Mouse (Mus musculus): ENCODE measurements around the gene Actr5. TPM values are rescaled to one million over a fixed set of nuclear protein-coding genes. Genes with fewer than 3 reads are reported as not detected.
A peak's percentile ranks its signal among the peaks of the same experiment; 100 is the strongest.

The Actr5 gene
- polyA plus RNA-seq, 1 experiment from 2014 or later = 15.8 TPM

DNA sequence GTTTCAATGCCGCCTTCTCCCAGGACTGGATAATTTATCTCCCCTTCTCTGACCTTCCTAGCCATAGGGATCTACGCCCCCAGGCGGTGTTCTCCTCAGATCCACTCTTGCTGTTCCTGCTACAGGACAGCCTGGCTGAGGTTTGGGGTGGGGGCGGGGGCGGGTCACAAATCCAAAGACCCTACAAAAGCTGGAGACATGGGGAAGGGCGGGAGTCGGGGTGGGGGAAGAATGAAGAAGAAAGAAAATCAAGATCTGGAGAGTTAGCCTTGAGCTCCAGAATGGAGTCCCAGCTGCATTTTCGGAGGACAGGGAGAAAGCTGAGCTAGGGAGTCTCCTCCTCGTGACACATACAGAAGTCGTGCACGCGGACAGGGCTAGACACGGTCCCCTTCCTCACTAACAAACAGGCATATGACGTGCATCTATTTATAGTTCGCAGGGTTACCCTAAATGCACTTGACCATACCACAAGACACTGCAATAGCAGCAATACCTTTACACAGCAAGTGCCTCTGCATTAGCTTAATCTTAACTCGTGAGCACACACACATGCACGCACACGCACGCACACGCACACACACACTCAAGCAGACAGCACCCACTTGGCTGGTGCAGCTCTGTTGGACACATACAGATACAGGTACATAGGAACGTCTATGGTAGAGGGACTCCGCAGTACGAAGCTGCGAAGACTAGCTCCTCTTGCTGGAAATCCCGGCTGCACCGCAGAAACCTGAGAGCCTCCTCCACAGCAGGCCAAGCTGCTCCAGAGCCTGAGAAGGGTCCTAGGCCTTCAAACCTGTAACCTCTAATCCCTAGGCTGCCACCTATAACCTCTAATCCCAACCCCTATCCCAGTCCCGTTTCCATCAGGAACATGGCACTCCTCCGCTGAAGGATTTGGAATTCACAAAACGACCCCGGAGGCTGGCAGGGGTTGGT, 12.7 kb upstream of the Actr5 start:
- no peaks in the 10 kb centered on the region for H3K36me3 ChIP-seq (ENCODE audit: control insufficient read depth, insufficient read depth, low read length)
- no peak overlapping the region for H3K4me2 ChIP-seq
- no peak overlapping the region for H3K9ac ChIP-seq (ENCODE audit: low read depth, low read length)
- H3K4me3 ChIP-seq (ENCODE audit: low read depth, low read length) = no peak overlapping the region
- H3K4me1 ChIP-seq (replicated peaks; ENCODE audit: control insufficient read depth, insufficient read depth, low read length) = peaks cover 11% of the 10 kb centered on the region
- WGBS = 11% methylated on average over 30 of the region's 30 CpGs
- H3K27ac ChIP-seq (ENCODE audit: low read depth, low read length) = no peak overlapping the region
- DNase-seq (ENCODE audit: low spot score) (peak; percentile 57), ATAC-seq (replicated peaks; ENCODE audit: low FRiP score) (no peak)
- H3K9me3 ChIP-seq (ENCODE audit: control insufficient read depth, low read length) = no peaks in the 10 kb centered on the region
- peaks cover 100% of the 10 kb centered on the region for H3K27me3 ChIP-seq (replicated peaks; ENCODE audit: control insufficient read depth, insufficient read depth, low read length)

DNA sequence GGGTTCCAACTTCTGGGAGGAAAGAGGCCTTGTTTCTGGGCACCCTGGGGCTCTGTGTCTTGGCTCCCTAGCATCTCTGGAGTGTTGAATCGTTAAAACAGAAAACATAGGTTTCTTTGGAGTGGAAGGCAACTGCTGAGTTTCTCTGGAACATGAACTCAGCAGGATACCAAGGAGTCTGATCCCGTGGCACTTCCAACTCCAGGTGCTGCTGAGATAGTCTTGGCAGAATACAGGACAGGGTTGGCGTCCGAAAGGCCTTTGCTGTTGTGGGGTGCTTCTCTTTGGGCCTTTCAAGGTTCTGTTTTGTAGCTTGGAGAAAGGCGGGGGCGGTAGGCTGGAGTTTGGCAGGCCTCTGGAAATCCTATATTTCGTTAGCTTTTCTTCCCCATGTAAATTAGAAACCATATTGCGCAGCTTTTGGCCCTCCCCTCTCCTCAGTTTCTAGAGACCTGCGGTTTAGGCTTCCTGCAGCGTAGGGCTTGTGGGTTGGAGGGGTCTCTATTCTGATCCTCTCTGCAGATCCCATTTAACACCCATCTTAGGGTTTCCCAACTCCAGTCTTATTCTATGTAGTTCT, 11.9 kb upstream of the Actr5 start:
- Histone ChIP-seq H3K4me1 (replicated peaks; ENCODE audit: control insufficient read depth, insufficient read depth, low read length) (peaks cover 8% of the 10 kb centered on the region; the same call in 1 of the 2 replicates), H3K4me2 (no peak overlapping the region), H3K27me3 (replicated peaks; ENCODE audit: control insufficient read depth, insufficient read depth, low read length) (peaks cover 100% of the 10 kb centered on the region), H3K4me3 (ENCODE audit: low read depth, low read length) (no peak overlapping the region), H3K36me3 (ENCODE audit: control insufficient read depth, insufficient read depth, low read length) (no peaks in the 10 kb centered on the region), H3K9ac (ENCODE audit: low read depth, low read length) (no peak overlapping the region), H3K27ac (ENCODE audit: low read depth, low read length) (no peak overlapping the region), H3K9me3 (ENCODE audit: control insufficient read depth, low read length) (no peaks in the 10 kb centered on the region)
- DNase-seq (ENCODE audit: low spot score) (no peak), ATAC-seq (replicated peaks; ENCODE audit: low FRiP score) (no peak)
- 11% methylated on average over 10 of the region's 10 CpGs for WGBS

DNA sequence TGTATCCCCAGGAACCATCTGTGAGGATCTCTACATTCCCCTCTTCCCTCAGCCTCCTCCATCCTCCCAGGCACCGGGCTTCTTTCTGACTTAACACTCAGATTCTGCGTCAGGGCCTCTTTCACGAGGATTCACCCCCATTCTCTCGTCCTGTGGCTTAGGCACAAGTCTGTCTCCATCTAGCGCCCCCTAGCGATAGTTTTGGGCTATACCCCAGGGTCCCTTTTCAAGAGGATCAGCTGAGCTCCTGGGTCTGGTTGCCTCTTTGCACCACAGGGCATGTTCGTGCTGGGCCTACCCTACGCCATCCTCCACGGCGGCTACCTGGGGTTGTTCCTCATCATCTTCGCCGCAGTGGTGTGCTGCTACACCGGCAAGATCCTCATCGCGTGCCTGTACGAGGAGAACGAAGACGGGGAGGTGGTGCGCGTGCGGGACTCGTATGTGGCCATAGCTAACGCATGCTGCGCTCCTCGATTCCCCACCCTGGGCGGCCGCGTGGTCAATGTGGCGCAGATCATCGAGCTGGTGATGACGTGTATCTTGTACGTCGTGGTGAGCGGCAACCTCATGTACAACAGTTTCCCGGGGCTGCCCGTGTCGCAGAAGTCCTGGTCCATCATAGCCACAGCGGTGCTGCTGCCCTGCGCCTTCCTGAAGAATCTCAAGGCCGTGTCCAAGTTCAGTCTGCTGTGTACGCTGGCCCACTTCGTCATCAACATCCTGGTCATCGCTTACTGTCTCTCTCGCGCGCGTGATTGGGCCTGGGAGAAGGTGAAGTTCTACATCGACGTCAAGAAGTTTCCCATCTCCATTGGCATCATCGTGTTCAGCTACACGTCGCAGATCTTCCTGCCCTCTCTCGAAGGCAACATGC, 10.9 kb upstream of the Actr5 start:
- Histone ChIP-seq H3K9me3 (ENCODE audit: control insufficient read depth, low read length) (no peaks in the 10 kb centered on the region), H3K27ac (ENCODE audit: low read depth, low read length) (no peak overlapping the region), H3K4me2 (no peak overlapping the region), H3K4me3 (ENCODE audit: low read depth, low read length) (no peak overlapping the region), H3K9ac (ENCODE audit: low read depth, low read length) (no peak overlapping the region), H3K36me3 (ENCODE audit: control insufficient read depth, insufficient read depth, low read length) (no peaks in the 10 kb centered on the region), H3K27me3 (replicated peaks; ENCODE audit: control insufficient read depth, insufficient read depth, low read length) (peaks cover 99% of the 10 kb centered on the region), H3K4me1 (replicated peaks; ENCODE audit: control insufficient read depth, insufficient read depth, low read length) (peaks cover 8% of the 10 kb centered on the region; the same call in 1 of the 2 replicates)
- peak; percentile 66 for DNase-seq (ENCODE audit: low spot score)
- 0 out of 2 replicates have a peak, but pooled peaks have one; percentile 26 for ATAC-seq (replicated peaks; ENCODE audit: low FRiP score)
- WGBS = 8% methylated on average over 53 of the region's 53 CpGs

DNA sequence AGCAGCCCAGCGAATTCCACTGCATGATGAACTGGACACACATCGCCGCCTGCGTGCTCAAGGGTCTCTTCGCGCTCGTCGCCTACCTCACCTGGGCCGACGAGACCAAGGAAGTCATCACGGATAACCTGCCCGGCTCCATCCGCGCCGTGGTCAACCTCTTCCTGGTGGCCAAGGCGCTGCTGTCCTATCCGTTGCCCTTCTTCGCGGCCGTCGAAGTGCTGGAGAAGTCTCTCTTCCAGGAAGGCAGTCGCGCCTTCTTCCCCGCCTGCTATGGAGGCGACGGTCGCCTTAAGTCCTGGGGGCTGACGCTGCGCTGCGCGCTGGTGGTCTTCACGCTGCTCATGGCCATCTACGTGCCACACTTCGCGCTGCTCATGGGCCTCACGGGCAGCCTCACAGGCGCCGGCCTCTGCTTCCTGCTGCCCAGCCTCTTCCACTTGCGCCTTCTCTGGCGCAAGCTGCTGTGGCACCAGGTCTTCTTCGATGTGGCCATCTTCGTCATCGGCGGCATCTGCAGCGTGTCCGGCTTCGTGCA, 10.2 kb upstream of the Actr5 start:
- 0 out of 2 replicates have a peak overlapping the region, but pooled peaks have one; percentile 17 for H3K4me3 ChIP-seq (ENCODE audit: low read depth, low read length)
- ATAC-seq (replicated peaks; ENCODE audit: low FRiP score) = no peak
- H3K27me3 ChIP-seq (replicated peaks; ENCODE audit: control insufficient read depth, insufficient read depth, low read length) = peaks cover 99% of the 10 kb centered on the region
- no peak for DNase-seq (ENCODE audit: low spot score)
- H3K4me2 ChIP-seq = no peak overlapping the region; the same call in 1 of the 2 replicates
- peaks cover 8% of the 10 kb centered on the region; the same call in 1 of the 2 replicates for H3K4me1 ChIP-seq (replicated peaks; ENCODE audit: control insufficient read depth, insufficient read depth, low read length)
- no peaks in the 10 kb centered on the region for H3K36me3 ChIP-seq (ENCODE audit: control insufficient read depth, insufficient read depth, low read length)
- WGBS = 6% methylated on average over 47 of the region's 47 CpGs
- H3K9ac ChIP-seq (ENCODE audit: low read depth, low read length) = no peak overlapping the region
- no peaks in the 10 kb centered on the region for H3K9me3 ChIP-seq (ENCODE audit: control insufficient read depth, low read length)
- no peak overlapping the region for H3K27ac ChIP-seq (ENCODE audit: low read depth, low read length)

DNA sequence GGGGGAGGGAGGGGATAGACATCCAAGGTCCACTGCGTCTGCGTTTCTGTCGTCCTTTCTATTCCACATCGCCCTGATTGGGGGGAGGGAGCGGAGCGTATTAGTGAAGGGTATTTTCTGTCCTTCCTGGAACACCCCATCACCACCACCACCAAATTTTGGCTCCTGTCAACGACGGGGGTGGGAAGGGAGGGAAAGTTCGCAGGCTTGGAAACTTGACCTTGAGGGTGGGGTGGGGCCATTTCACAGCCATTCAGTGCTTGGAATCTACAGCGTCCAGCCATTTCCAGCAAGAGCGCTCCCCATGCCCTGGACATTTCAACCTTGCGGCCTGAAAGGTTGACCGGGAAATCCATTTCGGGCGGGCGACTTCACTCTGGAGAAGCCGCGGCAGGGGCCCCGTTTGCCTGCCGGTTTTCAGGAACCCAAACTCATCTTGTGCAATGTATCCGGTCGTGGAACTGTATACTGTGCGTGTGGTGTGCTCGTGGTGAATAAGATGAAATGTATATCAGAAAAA, 9.5 kb upstream of the Actr5 start:
- no peak overlapping the region; the same call in 1 of the 2 replicates for H3K4me2 ChIP-seq
- H3K27me3 ChIP-seq (replicated peaks; ENCODE audit: control insufficient read depth, insufficient read depth, low read length) = peaks cover 98% of the 10 kb centered on the region
- no peak overlapping the region for H3K9ac ChIP-seq (ENCODE audit: low read depth, low read length)
- DNase-seq (ENCODE audit: low spot score) (no peak), ATAC-seq (replicated peaks; ENCODE audit: low FRiP score) (no peak)
- peaks cover 8% of the 10 kb centered on the region; the same call in 1 of the 2 replicates for H3K4me1 ChIP-seq (replicated peaks; ENCODE audit: control insufficient read depth, insufficient read depth, low read length)
- H3K4me3 ChIP-seq (ENCODE audit: low read depth, low read length) = 0 out of 2 replicates have a peak overlapping the region, but pooled peaks have one; percentile 7
- no peaks in the 10 kb centered on the region for H3K9me3 ChIP-seq (ENCODE audit: control insufficient read depth, low read length)
- no peak overlapping the region for H3K27ac ChIP-seq (ENCODE audit: low read depth, low read length)
- 3% methylated on average over 24 of the region's 24 CpGs for WGBS
- no peaks in the 10 kb centered on the region for H3K36me3 ChIP-seq (ENCODE audit: control insufficient read depth, insufficient read depth, low read length)

DNA sequence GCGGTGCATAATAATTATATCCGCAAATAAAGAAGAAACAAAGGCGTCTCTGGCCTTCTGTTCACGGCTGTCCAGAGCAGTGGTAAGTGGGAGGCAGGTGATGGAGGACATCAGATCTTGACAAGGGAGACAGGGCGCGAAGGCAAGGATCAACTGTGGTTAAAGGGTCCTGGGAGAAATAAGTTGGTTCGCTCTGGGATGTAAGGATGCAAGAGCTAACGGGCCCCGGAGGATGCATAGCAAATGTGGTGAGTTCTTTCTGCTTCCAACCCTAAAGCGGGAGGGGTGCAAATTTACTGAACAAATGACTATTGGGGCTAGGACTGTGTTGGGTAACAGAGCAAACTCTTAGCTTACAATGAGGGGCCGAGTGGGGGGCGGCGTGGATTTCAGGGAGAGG, 9.0 kb upstream of the Actr5 start:
- no peak overlapping the region for H3K9ac ChIP-seq (ENCODE audit: low read depth, low read length)
- peaks cover 93% of the 10 kb centered on the region for H3K27me3 ChIP-seq (replicated peaks; ENCODE audit: control insufficient read depth, insufficient read depth, low read length)
- no peak for DNase-seq (ENCODE audit: low spot score)
- H3K27ac ChIP-seq (ENCODE audit: low read depth, low read length) = no peak overlapping the region
- no peak overlapping the region for H3K4me2 ChIP-seq
- H3K4me3 ChIP-seq (ENCODE audit: low read depth, low read length) = no peak overlapping the region
- 8% methylated on average over 13 of the region's 13 CpGs for WGBS
- no peaks in the 10 kb centered on the region for H3K36me3 ChIP-seq (ENCODE audit: control insufficient read depth, insufficient read depth, low read length)
- peaks cover 6% of the 10 kb centered on the region; the same call in 1 of the 2 replicates for H3K4me1 ChIP-seq (replicated peaks; ENCODE audit: control insufficient read depth, insufficient read depth, low read length)
- H3K9me3 ChIP-seq (ENCODE audit: control insufficient read depth, low read length) = no peaks in the 10 kb centered on the region
- no peak for ATAC-seq (replicated peaks; ENCODE audit: low FRiP score)

DNA sequence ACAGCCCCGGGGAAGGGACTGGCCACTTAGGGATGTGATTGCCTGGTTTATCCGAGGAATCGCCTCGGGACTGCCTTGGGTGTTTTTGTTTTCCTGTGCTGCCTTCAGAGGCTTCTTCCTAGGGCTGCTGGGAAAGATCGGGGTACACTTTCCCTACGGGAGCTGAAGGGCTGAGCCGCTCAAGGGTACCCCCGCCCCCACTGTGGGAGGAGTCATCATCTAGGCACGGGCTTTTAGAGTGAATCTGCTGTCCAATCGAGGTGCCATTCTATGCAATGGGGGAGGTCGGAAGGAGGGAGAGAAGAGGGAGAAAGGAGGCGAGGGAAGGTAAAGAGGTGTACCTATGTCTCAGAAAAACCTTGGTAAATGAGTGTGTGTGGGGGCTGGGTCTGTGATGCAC, 8.4 kb upstream of the Actr5 start:
- peaks cover 93% of the 10 kb centered on the region for H3K27me3 ChIP-seq (replicated peaks; ENCODE audit: control insufficient read depth, insufficient read depth, low read length)
- no peak overlapping the region for H3K4me3 ChIP-seq (ENCODE audit: low read depth, low read length)
- H3K27ac ChIP-seq (ENCODE audit: low read depth, low read length) = no peak overlapping the region
- H3K4me1 ChIP-seq (replicated peaks; ENCODE audit: control insufficient read depth, insufficient read depth, low read length) = peaks cover 6% of the 10 kb centered on the region; the same call in 1 of the 2 replicates
- H3K4me2 ChIP-seq = no peak overlapping the region
- H3K9me3 ChIP-seq (ENCODE audit: control insufficient read depth, low read length) = no peaks in the 10 kb centered on the region
- ATAC-seq (replicated peaks; ENCODE audit: low FRiP score) (no peak), DNase-seq (ENCODE audit: low spot score) (no peak)
- H3K36me3 ChIP-seq (ENCODE audit: control insufficient read depth, insufficient read depth, low read length) = no peaks in the 10 kb centered on the region
- H3K9ac ChIP-seq (ENCODE audit: low read depth, low read length) = no peak overlapping the region
- WGBS = 2% methylated on average over 12 of the region's 12 CpGs

DNA sequence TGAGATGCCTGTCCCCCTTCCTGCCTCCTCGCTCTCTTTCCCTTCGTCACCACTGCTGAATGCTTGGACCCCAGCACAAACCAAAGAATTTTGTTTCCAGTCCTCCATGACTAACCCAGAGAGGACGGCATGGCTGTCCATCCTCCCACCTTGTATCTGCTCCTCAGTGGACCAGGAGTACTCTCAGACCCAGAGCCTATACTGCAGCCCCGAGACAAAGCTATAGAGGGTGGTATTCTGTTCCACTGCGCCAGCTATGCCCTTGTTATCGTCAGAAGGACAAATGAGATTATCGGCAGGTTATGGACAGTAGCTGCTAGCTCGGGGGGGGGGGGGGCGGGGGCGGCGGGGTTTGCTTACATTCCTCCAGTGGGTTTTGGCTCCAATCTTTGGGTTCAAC, 7.9 kb upstream of the Actr5 start:
- H3K4me3 ChIP-seq (ENCODE audit: low read depth, low read length) = no peak overlapping the region
- no peak for ATAC-seq (replicated peaks; ENCODE audit: low FRiP score)
- no peak overlapping the region for H3K4me2 ChIP-seq
- H3K36me3 ChIP-seq (ENCODE audit: control insufficient read depth, insufficient read depth, low read length) = no peaks in the 10 kb centered on the region
- H3K4me1 ChIP-seq (replicated peaks; ENCODE audit: control insufficient read depth, insufficient read depth, low read length) = peaks cover 6% of the 10 kb centered on the region; the same call in 1 of the 2 replicates
- 12% methylated on average over 11 of the region's 11 CpGs for WGBS
- DNase-seq (ENCODE audit: low spot score) = no peak
- H3K27ac ChIP-seq (ENCODE audit: low read depth, low read length) = no peak overlapping the region
- H3K27me3 ChIP-seq (replicated peaks; ENCODE audit: control insufficient read depth, insufficient read depth, low read length) = peaks cover 89% of the 10 kb centered on the region
- H3K9me3 ChIP-seq (ENCODE audit: control insufficient read depth, low read length) = no peaks in the 10 kb centered on the region
- H3K9ac ChIP-seq (ENCODE audit: low read depth, low read length) = no peak overlapping the region
